Mouse (Mus musculus): ENCODE results near the gene Cdc42se1. TPM values are rescaled to one million over a fixed set of nuclear protein-coding genes. Genes with fewer than 3 reads are reported as not detected.

Gene Cdc42se1
- polyA plus RNA-seq, 1 experiment from 2014 or later, result 49.7 TPM

Other genes with a start within 250 kb of the Cdc42se1 start
- gene Zfp687, start 213.3 kb upstream of the Cdc42se1 start, polyA plus RNA-seq (2015; fragmentation: Nextera tagmentation; extraction: Ambion mirVana), result 12.3 and 18.3 TPM in 2 replicates
- gene Psmd4, start 186.1 kb upstream of the Cdc42se1 start, polyA plus RNA-seq (2015; fragmentation: Nextera tagmentation; extraction: Ambion mirVana), result 168 and 198 TPM in 2 replicates
- gene Pip5k1a, start 121.8 kb upstream of the Cdc42se1 start, polyA plus RNA-seq (2015; fragmentation: Nextera tagmentation; extraction: Ambion mirVana), result 14.1 and 16.5 TPM in 2 replicates
- gene Vps72, start 117.7 kb upstream of the Cdc42se1 start, polyA plus RNA-seq (2015; fragmentation: Nextera tagmentation; extraction: Ambion mirVana), result 79.5 and 99.3 TPM in 2 replicates
- gene Tmod4, start 104.3 kb upstream of the Cdc42se1 start, polyA plus RNA-seq (2015; fragmentation: Nextera tagmentation; extraction: Ambion mirVana), result 1.4 and 2.1 TPM in 2 replicates
- 51.0 and 54.2 TPM in 2 replicates for gene Scnm1, start 94.7 kb upstream of the Cdc42se1 start, polyA plus RNA-seq (2015; fragmentation: Nextera tagmentation; extraction: Ambion mirVana)
- 9.4 and 10.4 TPM in 2 replicates for gene Lysmd1, start 94.6 kb upstream of the Cdc42se1 start, polyA plus RNA-seq (2015; fragmentation: Nextera tagmentation; extraction: Ambion mirVana)
- gene Tnfaip8l2, start 86.4 kb upstream of the Cdc42se1 start, polyA plus RNA-seq (2015; fragmentation: Nextera tagmentation; extraction: Ambion mirVana), result 2.5 and 4.8 TPM in 2 replicates
- gene Sema6c, start 68.3 kb upstream of the Cdc42se1 start, polyA plus RNA-seq (2015; fragmentation: Nextera tagmentation; extraction: Ambion mirVana), result 2.0 and 3.5 TPM in 2 replicates
- 5.1 and 6.5 TPM in 2 replicates for gene Gabpb2, start 10.8 kb upstream of the Cdc42se1 start, polyA plus RNA-seq (2015; fragmentation: Nextera tagmentation; extraction: Ambion mirVana)
- 10.6 and 12.0 TPM in 2 replicates for gene Mllt11, start 3.4 kb downstream of the Cdc42se1 start, polyA plus RNA-seq (2015; fragmentation: Nextera tagmentation; extraction: Ambion mirVana)
- 0.38 and 0.55 TPM in 2 replicates for gene Gm128, start 12.9 kb downstream of the Cdc42se1 start, polyA plus RNA-seq (2015; fragmentation: Nextera tagmentation; extraction: Ambion mirVana)
- 0.06 and 0.38 TPM in 2 replicates for gene Bnipl, start 22.5 kb downstream of the Cdc42se1 start, polyA plus RNA-seq (2015; fragmentation: Nextera tagmentation; extraction: Ambion mirVana)
- gene Mindy1, start 52.6 kb downstream of the Cdc42se1 start, polyA plus RNA-seq (2015; fragmentation: Nextera tagmentation; extraction: Ambion mirVana), result 24.7 and 27.6 TPM in 2 replicates
- gene Prune1, start 53.3 kb downstream of the Cdc42se1 start, polyA plus RNA-seq (2015; fragmentation: Nextera tagmentation; extraction: Ambion mirVana), result 23.8 and 26.5 TPM in 2 replicates
- 0.64 and 1.2 TPM in 2 replicates for gene Anxa9, start 78.4 kb downstream of the Cdc42se1 start, polyA plus RNA-seq (2015; fragmentation: Nextera tagmentation; extraction: Ambion mirVana)
- gene Cers2, start 86.1 kb downstream of the Cdc42se1 start, polyA plus RNA-seq (2015; fragmentation: Nextera tagmentation; extraction: Ambion mirVana), result 120 and 139 TPM in 2 replicates
- 16.7 and 22.4 TPM in 2 replicates for gene Setdb1, start 128.5 kb downstream of the Cdc42se1 start, polyA plus RNA-seq (2015; fragmentation: Nextera tagmentation; extraction: Ambion mirVana)
- gene 4930558C23Rik, start 174.1 kb downstream of the Cdc42se1 start, polyA plus RNA-seq (2015; fragmentation: Nextera tagmentation; extraction: Ambion mirVana), result not detected in 2 replicates
- gene Arnt, start 205.7 kb downstream of the Cdc42se1 start, polyA plus RNA-seq (2015; fragmentation: Nextera tagmentation; extraction: Ambion mirVana), result 30.4 and 33.2 TPM in 2 replicates